8 mouse cellular contexts compared by ENCODE assay signal in genomic region chr3:58330186-58330585, GRCm38 (mm10).
DNase-seq lines count a peak whose midpoint lies in the region; ATAC-seq and TF ChIP-seq lines count a peak whose summit lies in the region.
"Had no signal": no experiment of that assay in that cellular context is flagged by ENCODE, and none has a peak within 500 bp of the region (broad histone marks: within the 10 kb centered on the region; RNA-seq: fewer than 3 reads in every experiment).

No protein-coding gene starts in this region.

- H3K27me3 ChIP-seq in limb, embryonic 15.5 days = no peaks in the 10 kb centered on the region
- H3K27me3 ChIP-seq: limb, embryonic 12.5 days had no signal

- peak overlapping the region; percentile 63; the same call in 1 of the 2 replicates for H3K27ac ChIP-seq in embryonic fibroblast, embryonic 13.5 days (ENCODE audit: insufficient read depth, low read length)
- H3K27ac ChIP-seq in limb, embryonic 15.5 days = no peak overlapping the region
- H3K27ac ChIP-seq: limb, embryonic 12.5 days had no signal

- no peaks in the 10 kb centered on the region for H3K36me3 ChIP-seq in limb, embryonic 15.5 days
- H3K36me3 ChIP-seq: limb, embryonic 12.5 days had no signal

- ATAC-seq in limb, embryonic 15.5 days (ENCODE audit: insufficient number of reproducible peaks, low FRiP score, low TSS enrichment, low read depth) = 0 out of 2 replicates have a peak, but pooled peaks have one; percentile 63

- H3K9me3 ChIP-seq in limb, embryonic 15.5 days = no peaks in the 10 kb centered on the region
- H3K9me3 ChIP-seq: limb, embryonic 12.5 days had no signal

- H3K4me2 ChIP-seq in limb, embryonic 15.5 days = no peak overlapping the region
- H3K4me2 ChIP-seq: limb, embryonic 12.5 days had no signal

- intact Hi-C loops in heart, postnatal 14 days (cut with DNase I) = no loop called here

- peak; percentile 97 for DNase-seq in 3T3-L1 (ENCODE audit: low read depth, low spot score)
- DNase-seq in Muller cell, postnatal 12 days (ENCODE audit: inconsistent ontology term) = peak; percentile 51
- peak; percentile 69 to 80 for DNase-seq in heart, postnatal 14 days
- DNase-seq in thymus, postnatal 4 days = no peak
- DNase-seq in retina, postnatal 1 day = no peak

- TF ChIP-seq POLR2A in embryonic fibroblast, embryonic 13.5 days (IDR thresholded peaks at IDR 0.05; ENCODE audit: low read depth, low read length) = no peak

- no peak overlapping the region for H3K9ac ChIP-seq in limb, embryonic 15.5 days
- H3K9ac ChIP-seq: limb, embryonic 12.5 days had no signal

- H3K4me1 ChIP-seq in embryonic fibroblast, embryonic 13.5 days (ENCODE audit: control insufficient read depth, insufficient read depth, low read length) = peaks cover 12% of the 10 kb centered on the region
- peaks cover 13% of the 10 kb centered on the region for H3K4me1 ChIP-seq in limb, embryonic 15.5 days

- no peak overlapping the region for H3K4me3 ChIP-seq in embryonic fibroblast, embryonic 13.5 days (ENCODE audit: insufficient read depth, low read length)
- no peak overlapping the region for H3K4me3 ChIP-seq in limb, embryonic 15.5 days
- H3K4me3 ChIP-seq: limb, embryonic 12.5 days had no signal

- TF ChIP-seq CTCF in embryonic fibroblast, embryonic 13.5 days (IDR thresholded peaks at IDR 0.05; ENCODE audit: borderline replicate concordance, insufficient read depth, low read length) = no peak

- WGBS in limb, embryonic 15.5 days = 41% methylated on average over 2 of the region's 2 CpGs

Comparison
In these comparisons a context has a peak if more than half of its experiments do, and no peak if none do; other contexts are left out.
1. DNase-seq: peak in 3T3-L1 (single experiment), Muller cell, postnatal 12 days (single experiment) and heart, postnatal 14 days (2 of 2); none in thymus, postnatal 4 days (single experiment) and retina, postnatal 1 day (single experiment).